Mouse (Mus musculus): ENCODE results near the gene Pex14. TPM values are rescaled to one million over a fixed set of nuclear protein-coding genes. Genes with fewer than 3 reads are reported as not detected.
"Not testable (repeated sequence)": the region's sequence is repeated elsewhere in the genome, so short reads cannot be mapped to it uniquely, and the experiment has no call there.

Gene Pex14
- polyA plus RNA-seq, 1 experiment = 48.8 TPM

DNA sequence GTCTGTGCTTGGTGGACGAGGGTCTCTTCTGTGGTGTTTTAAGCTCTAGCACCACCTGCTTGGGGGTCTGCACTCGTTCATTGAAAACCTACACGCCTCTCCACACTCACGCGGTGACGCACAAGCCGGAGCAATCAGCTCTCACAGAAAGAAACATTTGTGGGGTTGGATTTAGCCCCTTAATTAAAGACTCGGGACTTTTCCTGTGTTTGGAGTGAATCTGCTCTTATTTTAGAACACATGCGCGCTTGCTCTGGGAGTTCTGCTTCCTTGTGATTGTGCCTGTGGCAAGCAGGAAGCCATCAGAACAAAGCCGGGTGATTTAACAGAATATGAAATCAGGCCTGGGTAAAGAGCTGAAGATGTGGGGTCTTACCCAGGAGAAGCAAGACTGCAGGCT lies 27.0 kb upstream of the Pex14 start, which contains the start of gene Cort:
Gene Cort, minus strand, starts transcription at position 101 of the 400 bp plus-strand sequence.
- H3K27ac ChIP-seq (replicated peaks; ENCODE audit: low read depth, low read length) = no peak within 1 kb of the TSS
- no peak within 1 kb of the TSS for H3K4me3 ChIP-seq (ENCODE audit: insufficient read depth, low read depth, low read length)
- no peaks in the 10 kb centered on the region for H3K4me1 ChIP-seq (ENCODE audit: control insufficient read depth, insufficient read depth, insufficient read length, low read length)

DNA sequence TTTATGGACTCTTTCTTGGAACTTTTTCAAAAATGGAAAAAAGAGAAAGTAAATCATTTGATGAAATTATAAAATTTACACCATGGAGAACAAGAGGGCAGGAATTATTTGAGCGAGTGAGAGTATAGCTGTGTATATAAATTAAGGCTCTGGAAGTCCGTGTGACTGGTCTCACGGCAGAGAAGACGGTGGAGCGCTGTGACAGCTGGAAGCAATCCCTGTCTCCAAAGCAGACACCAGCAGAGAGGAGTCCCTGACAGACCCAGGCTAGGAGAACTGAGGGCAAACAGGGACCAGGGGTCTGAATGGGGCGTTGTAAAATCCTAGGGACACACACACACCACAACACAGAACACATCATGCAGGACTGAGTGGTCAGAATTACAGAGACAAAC lies 26.4 kb upstream of the Pex14 start:
- no peaks in the 10 kb centered on the region for H3K4me1 ChIP-seq (ENCODE audit: control insufficient read depth, insufficient read depth, insufficient read length, low read length)
- H3K4me3 ChIP-seq (ENCODE audit: insufficient read depth, low read depth, low read length) = no peak overlapping the region
- H3K27ac ChIP-seq (replicated peaks; ENCODE audit: low read depth, low read length) = no peak overlapping the region

- H3K4me1 ChIP-seq (ENCODE audit: control insufficient read depth, insufficient read depth, insufficient read length, low read length) = no peaks in the 10 kb centered on the region
- no peak overlapping the region for H3K27ac ChIP-seq (replicated peaks; ENCODE audit: low read depth, low read length)
- H3K4me3 ChIP-seq (ENCODE audit: insufficient read depth, low read depth, low read length) = no peak overlapping the region
Measured at GRCm38 (mm10) chr4:149125341-149126114, 25.9 kb upstream of the Pex14 start.

GRCm38 (mm10) chr4:149123432-149123831 lies 23.8 kb upstream of the Pex14 start:
- H3K4me1 ChIP-seq (ENCODE audit: control insufficient read depth, insufficient read depth, insufficient read length, low read length) = no peaks in the 10 kb centered on the region
- H3K27ac ChIP-seq (replicated peaks; ENCODE audit: low read depth, low read length) = no peak overlapping the region
- H3K4me3 ChIP-seq (ENCODE audit: insufficient read depth, low read depth, low read length) = no peak overlapping the region

GRCm38 (mm10) chr4:149119978-149120562 lies 20.4 kb upstream of the Pex14 start:
- H3K4me3 ChIP-seq (ENCODE audit: insufficient read depth, low read depth, low read length); H3K27ac ChIP-seq (replicated peaks; ENCODE audit: low read depth, low read length); H3K4me1 ChIP-seq (ENCODE audit: control insufficient read depth, insufficient read depth, insufficient read length, low read length): not testable (repeated sequence)

DNA sequence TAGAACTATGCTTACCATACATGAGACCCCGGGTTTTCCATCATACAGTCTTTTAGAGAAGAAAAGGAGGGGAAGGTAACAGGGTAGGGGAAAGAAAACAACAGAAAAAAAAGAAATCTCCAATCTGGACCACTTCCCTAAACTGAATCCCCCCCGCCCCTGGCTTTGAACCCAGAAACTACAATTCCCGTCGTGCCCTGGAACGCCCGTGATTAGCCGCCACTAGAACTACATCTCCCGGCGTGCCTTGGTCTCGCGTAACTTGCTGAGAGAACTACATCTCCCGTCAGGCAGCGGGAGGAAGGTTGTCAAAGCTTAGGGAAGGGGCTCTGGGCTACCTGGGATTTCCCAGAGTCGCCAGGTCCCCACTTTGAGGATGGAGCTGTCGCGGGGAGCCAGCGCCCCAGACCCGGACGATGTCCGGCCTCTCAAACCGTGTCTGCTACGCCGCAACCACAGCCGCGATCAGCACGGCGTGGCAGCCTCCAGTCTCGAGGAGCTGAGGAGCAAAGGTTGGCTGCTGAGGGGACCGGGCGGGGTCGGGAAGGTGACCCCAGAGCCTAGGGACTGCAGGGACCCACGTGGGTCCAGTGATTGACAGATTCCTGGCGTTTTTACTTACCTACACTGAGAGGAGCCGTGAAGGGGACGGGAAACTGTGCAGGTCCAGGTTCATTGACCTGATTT lies 4.3 kb upstream of the Pex14 start, which contains the start of gene Dffa:
Gene Dffa, plus strand, starts transcription at position 272 of the 687 bp plus-strand sequence.
- peak within 1 kb of the TSS; percentile 96 for H3K4me3 ChIP-seq (ENCODE audit: insufficient read depth, low read depth, low read length)
- peaks cover 3% of the 10 kb centered on the region; the same call in 1 of the 2 replicates for H3K4me1 ChIP-seq (ENCODE audit: control insufficient read depth, insufficient read depth, insufficient read length, low read length)
- H3K27ac ChIP-seq (replicated peaks; ENCODE audit: low read depth, low read length) = peak within 1 kb of the TSS; percentile 23; the same call in 1 of the 2 replicates

DNA sequence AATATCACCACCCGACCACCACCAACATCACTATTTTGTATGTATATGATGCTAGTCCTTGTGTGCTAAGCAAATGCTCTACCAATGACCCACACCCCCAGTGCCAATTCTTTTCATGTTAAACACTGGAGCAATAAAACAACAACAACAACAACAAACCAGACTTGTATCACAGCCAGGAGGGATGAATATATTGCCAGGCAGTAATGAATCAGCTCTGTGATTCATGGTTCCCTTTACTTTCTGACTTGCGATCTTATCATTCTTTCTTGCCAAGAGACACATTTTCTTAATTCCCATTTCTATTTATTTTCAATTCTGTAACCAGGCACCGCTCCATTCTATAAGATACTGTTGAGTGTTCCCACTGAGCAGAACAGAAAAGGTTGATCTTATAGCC lies 1.8 kb upstream of the Pex14 start:
- peaks cover 3% of the 10 kb centered on the region; the same call in 1 of the 2 replicates for H3K4me1 ChIP-seq (ENCODE audit: control insufficient read depth, insufficient read depth, insufficient read length, low read length)
- no peak overlapping the region for H3K4me3 ChIP-seq (ENCODE audit: insufficient read depth, low read depth, low read length)
- H3K27ac ChIP-seq (replicated peaks; ENCODE audit: low read depth, low read length) = no peak overlapping the region

- H3K27ac ChIP-seq (replicated peaks; ENCODE audit: low read depth, low read length); H3K4me1 ChIP-seq (ENCODE audit: control insufficient read depth, insufficient read depth, insufficient read length, low read length); H3K4me3 ChIP-seq (ENCODE audit: insufficient read depth, low read depth, low read length): not testable (repeated sequence)
Measured at GRCm38 (mm10) chr4:149100449-149100848, 773 bp upstream of the Pex14 start.

DNA sequence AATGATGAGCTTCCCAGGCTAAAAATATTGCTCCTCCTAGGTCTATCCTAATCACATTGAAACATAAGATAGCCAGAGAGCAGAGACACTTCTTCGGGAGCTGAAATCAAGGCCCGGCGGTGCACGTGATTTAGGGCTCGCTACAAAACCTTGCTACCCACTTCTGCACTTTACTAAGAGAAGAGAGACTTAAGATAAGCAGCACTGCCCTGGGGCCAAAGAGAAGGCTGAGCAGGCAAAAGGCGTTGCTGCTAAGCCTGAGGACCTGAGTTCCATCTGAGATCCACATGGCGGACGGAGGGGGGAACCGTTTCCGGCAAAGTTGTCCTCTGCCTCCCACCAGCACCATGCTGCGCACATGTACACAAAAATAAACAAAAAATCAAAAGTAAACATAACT lies 1.1 kb downstream of the Pex14 start:
- H3K27ac ChIP-seq (replicated peaks; ENCODE audit: low read depth, low read length) = peak overlapping the region; percentile 93
- H3K4me3 ChIP-seq (ENCODE audit: insufficient read depth, low read depth, low read length) = peak overlapping the region; percentile 95

GRCm38 (mm10) chr4:149097956-149098355 lies 1.7 kb downstream of the Pex14 start:
- Histone ChIP-seq H3K4me3 (ENCODE audit: insufficient read depth, low read depth, low read length) (peak overlapping the region; percentile 95), H3K4me1 (ENCODE audit: control insufficient read depth, insufficient read depth, insufficient read length, low read length) (peaks cover 8% of the 10 kb centered on the region), H3K27ac (replicated peaks; ENCODE audit: low read depth, low read length) (peak overlapping the region; percentile 93)

More for the DNA sequence above, 1.1 kb downstream of the Pex14 start:
- H3K4me1 ChIP-seq (ENCODE audit: control insufficient read depth, insufficient read depth, insufficient read length, low read length) = peaks cover 8% of the 10 kb centered on the region

- H3K27ac ChIP-seq (replicated peaks; ENCODE audit: low read depth, low read length) = no peak overlapping the region
- peaks cover 12% of the 10 kb centered on the region for H3K4me1 ChIP-seq (ENCODE audit: control insufficient read depth, insufficient read depth, insufficient read length, low read length)
- no peak overlapping the region for H3K4me3 ChIP-seq (ENCODE audit: insufficient read depth, low read depth, low read length)
Measured at GRCm38 (mm10) chr4:149091364-149091763, 8.3 kb downstream of the Pex14 start.

- Histone ChIP-seq H3K4me1 (ENCODE audit: control insufficient read depth, insufficient read depth, insufficient read length, low read length) (peaks cover 18% of the 10 kb centered on the region), H3K27ac (replicated peaks; ENCODE audit: low read depth, low read length) (peak overlapping the region; percentile 59), H3K4me3 (ENCODE audit: insufficient read depth, low read depth, low read length) (no peak overlapping the region)
Measured at GRCm38 (mm10) chr4:149085381-149085780, 14.3 kb downstream of the Pex14 start.

- Histone ChIP-seq H3K4me1 (ENCODE audit: control insufficient read depth, insufficient read depth, insufficient read length, low read length) (peaks cover 22% of the 10 kb centered on the region), H3K27ac (replicated peaks; ENCODE audit: low read depth, low read length) (peak overlapping the region; percentile 76), H3K4me3 (ENCODE audit: insufficient read depth, low read depth, low read length) (peak overlapping the region; percentile 21; the same call in 1 of the 2 replicates)
Measured at GRCm38 (mm10) chr4:149081528-149081927, 18.1 kb downstream of the Pex14 start.

- H3K4me1 ChIP-seq (ENCODE audit: control insufficient read depth, insufficient read depth, insufficient read length, low read length) = peaks cover 18% of the 10 kb centered on the region
- H3K27ac ChIP-seq (replicated peaks; ENCODE audit: low read depth, low read length) = peak overlapping the region; percentile 34
- H3K4me3 ChIP-seq (ENCODE audit: insufficient read depth, low read depth, low read length) = no peak overlapping the region
Measured at GRCm38 (mm10) chr4:149080111-149080510, 19.6 kb downstream of the Pex14 start.

GRCm38 (mm10) chr4:149079629-149080028 lies 20.0 kb downstream of the Pex14 start:
- peak overlapping the region; percentile 74 for H3K27ac ChIP-seq (replicated peaks; ENCODE audit: low read depth, low read length)
- peaks cover 15% of the 10 kb centered on the region for H3K4me1 ChIP-seq (ENCODE audit: control insufficient read depth, insufficient read depth, insufficient read length, low read length)

More at GRCm38 (mm10) chr4:149079629-149080028, 20.0 kb downstream of the Pex14 start:
- no peak overlapping the region for H3K4me3 ChIP-seq (ENCODE audit: insufficient read depth, low read depth, low read length)
